Mouse (Mus musculus): ENCODE measurements around the gene Ankfy1.
"Not testable (repeated sequence)": the region's sequence is repeated elsewhere in the genome, so short reads cannot be mapped to it uniquely, and the experiment has no call there.

Gene Ankfy1

DNA sequence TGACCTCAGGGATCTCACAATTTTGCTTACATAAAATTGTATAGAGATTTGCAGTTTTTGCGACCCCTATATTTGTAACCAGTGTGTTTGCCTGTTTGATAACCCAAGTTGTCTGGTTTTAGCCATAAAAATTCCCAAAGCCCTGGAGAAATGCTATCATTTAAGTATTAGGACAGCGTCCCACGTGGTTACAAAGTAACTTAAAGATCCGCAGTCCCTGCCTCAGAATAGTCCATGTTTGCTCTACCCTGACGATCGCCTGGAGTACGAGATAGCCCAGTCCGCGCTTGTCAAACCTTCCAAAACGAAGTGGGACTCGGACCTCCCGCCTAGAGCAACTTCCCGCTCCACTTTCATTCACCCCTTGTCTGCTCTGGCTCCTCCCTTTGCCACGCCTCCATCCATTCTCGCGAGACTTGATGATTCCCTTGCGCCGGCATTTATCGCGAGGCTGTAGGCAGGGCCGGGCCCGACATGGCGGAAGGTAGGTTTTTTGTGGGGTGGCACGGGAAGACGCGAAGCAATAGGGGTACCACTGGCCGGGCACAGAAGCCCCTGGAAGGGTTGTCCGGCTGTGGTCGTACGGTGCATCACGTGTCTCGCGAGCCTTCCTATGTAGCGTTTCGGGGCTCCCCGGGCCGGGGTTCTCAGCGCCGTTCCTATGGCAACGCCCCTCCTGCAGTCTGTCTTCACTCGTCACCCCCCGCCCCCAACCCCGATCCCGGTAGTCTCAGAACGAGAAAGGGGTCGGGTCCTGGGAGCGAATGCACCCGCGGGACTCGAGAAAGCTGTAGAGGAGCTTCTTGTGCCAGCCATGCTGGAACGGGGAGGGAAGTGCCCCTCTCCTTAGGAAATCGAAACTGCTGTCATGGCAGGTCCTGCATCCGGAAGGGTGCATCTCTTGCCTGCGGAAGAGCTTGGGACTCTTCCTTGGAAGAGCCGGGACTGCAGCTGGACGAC, at the start of gene Ankfy1:
TSS of gene Ankfy1 (plus strand) at position 456 of the 960 bp plus-strand sequence.
- DNase-seq: peak; percentile 95

DNA sequence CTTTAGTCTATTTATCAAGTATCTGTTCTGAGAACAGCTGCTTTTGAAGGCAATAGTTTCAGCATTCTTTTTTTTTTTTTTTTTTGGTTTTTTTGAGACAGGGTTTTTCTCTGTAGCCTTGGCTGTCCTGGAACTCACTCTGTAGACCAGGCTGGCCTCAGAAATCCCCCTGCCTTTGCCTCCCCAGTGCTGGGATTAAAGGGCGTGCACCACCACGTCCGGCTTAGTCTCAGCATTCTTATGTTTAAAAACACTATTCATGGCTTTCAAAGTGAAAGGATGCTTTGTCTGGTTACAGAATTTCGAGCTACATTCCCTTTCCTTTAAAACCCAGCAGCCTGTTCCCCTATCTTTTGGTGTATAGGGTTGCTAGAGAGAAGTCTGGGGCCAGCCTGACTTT, 47.1 kb upstream of the Ankfy1 start:
- DNase-seq: no peak

DNA sequence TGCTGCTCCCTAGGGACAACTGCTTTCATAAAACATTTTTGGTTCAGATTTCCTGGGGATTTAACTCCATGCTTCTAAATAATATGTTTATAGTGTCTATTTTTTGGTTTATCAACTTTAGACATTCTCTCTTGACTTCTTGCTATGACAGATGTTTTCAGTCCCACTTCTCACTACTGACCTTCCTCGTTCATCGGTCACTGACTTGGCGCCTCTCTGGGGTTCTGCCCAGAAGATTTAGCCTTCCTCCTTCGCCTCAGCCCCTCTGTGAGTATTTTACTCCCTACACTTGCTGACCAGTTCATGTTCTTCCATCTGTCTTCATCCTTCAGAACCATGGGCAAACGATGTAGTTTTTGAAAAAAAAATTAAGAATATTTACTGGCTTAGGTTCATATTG, 44.4 kb upstream of the Ankfy1 start:
- no peak for DNase-seq

DNA sequence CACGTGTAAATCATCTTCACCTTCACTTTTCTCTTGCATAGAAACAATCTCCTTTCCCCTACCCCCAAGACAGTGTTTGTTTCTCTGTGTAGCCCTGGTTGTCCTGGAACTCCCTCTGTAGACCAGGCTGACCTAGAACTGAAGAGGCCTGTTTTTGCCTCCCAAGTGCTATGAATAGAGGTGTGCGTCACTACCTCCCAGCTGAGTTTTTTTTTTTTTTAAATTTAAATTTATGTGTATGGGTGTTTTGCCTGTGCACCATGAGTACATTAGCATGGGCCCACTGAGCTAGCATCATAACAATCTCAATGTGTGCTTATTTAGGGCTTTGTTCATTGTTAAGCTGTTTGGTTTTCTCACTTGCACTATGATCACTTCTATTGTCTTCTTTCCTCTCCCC, 39.5 kb upstream of the Ankfy1 start:
- peak; percentile 8 for DNase-seq

DNA sequence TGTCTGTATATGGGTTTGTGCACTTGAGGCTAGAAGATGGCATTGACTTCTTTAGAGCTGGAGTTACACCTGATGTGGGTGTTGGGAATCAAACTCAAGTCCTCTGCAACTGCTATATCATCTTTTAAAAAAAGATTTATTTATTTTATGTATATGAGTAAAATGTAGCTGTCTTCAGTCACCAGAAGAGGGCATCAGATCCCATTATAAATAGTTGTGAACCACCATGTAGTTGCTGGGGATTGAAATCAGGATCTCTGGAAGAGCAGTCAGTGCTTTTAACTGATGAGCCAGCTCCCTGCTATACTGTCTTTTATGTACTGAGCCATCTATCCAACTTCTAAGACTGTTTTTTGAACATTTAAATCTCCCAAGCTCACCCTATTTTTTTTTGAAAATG, 29.9 kb upstream of the Ankfy1 start:
- DNase-seq: no peak

DNA sequence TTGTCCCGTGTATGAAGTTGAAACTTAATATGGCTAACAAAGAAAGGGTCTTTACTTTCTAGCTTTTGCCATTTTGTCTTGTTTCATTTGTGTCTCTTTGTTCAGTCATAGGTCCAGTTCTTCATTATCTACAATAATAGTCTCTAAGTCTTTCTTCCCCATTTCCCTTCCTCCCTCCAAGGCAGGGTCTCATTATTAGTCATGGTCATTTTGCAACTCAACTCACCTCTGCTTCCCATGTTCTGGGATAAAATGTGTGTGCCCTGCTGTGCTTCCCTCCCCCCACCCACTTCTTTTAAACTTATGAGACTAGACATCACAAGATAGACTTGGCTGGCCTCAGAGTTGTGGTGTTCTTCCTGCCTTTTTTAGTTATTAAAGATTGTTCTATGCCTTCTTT, 29.4 kb upstream of the Ankfy1 start:
- DNase-seq: no peak

DNA sequence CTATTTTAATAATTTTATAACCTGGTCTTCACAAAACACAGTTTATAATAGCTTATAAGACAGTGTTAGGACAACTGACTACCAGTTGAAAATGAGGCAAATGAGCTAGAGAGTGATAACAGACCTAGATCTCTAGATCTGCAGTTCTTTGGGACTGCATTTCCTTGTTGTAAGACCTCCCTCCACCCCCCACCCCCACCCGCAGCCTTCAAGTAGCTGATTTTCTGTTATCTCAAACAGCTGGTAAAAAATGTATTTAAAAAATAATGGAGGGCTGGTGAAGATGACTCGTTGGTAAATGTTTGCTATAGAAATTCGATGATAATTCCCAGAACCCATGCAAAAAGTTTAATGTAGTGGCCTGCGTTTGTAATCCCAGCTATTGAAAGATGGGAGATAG, 25.2 kb upstream of the Ankfy1 start:
- no peak for DNase-seq

DNA sequence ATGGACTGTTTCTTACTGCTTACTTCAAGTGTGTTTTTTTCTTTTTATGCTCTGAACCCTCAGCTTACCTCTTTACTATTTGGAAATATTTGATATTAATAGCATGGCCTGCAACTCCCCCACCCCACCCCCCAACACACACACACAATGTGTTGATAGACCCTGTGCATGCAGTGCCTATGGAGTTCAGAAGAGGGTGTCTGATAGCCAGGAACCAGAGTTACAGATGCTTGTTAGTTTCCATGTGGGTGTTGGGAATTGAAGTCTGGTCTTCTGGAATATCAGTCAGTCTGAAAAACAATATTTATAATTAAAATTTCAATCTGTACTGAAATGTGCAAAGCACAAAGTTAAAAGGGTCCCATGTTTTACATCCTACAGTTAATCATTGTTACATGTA, 19.2 kb upstream of the Ankfy1 start:
- no peak for DNase-seq

DNA sequence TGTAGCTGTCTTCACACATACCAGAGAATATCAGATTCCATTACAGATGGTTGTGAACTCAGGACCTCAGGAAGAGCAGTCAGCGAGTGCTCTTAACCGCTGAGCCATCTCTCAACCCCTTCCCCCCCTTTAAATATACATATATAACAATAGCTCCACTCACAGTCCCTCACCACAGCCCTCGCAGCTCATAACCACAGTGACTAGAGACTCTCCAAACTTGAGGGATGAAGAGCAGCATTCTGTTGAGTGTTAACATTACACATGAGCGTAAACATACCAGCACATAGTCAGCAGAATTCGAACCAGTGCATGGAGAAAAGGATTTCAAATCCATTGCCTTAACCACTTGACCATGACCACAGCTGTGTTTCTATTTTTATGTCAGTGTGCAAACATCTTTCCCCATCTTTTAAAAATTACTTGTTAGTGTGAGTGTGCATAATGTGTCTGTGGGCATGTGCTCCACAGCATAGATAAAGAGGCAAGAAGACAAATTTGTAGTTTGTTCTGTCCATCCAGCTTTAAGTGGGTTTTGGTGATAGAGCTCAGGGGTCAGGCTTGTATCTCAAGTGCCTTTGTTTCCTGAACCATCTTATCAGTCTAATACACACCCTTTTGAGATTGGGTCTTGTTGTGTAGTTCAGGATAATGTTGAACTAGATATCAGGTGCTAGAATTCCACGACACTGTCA, 18.4 kb upstream of the Ankfy1 start:
- DNase-seq: no peak

DNA sequence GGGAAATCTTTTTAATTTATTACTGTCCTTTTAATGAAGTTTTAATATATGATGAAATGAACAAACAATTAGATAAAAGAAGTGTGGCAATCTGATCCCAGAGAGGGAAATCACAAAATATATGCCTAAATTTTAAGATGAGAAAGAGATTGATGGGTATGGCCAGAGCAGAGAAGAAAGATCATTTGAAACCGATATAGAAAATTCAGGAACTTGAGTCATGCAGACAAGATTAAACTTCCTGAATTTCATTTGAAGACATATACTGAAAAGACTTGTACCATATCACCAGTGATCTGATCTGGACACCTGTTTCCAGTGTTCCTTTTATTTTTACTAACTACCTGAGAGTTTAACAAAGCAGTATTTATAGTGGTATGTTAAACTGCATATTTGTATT, 17.4 kb upstream of the Ankfy1 start:
- DNase-seq: no peak

DNA sequence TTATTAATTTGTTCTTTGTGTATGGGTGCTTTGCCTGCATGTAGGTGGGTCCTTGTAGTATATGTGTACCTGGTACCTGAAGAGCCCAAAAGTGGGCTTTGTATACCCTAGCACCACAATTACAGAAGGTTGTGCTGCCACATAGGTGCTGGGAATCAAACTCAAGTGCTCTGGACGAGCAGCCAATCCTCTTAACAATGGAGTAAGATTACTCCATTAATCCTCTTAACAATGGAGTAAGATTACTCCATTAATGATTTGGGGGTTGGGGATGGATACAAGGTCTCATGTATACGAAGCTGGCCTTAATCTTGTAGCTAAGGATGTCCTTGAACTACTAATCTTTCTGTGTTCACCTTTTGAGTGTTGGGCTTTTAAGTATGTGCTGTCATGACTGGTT, 14.5 kb upstream of the Ankfy1 start:
- DNase-seq: no peak

DNA sequence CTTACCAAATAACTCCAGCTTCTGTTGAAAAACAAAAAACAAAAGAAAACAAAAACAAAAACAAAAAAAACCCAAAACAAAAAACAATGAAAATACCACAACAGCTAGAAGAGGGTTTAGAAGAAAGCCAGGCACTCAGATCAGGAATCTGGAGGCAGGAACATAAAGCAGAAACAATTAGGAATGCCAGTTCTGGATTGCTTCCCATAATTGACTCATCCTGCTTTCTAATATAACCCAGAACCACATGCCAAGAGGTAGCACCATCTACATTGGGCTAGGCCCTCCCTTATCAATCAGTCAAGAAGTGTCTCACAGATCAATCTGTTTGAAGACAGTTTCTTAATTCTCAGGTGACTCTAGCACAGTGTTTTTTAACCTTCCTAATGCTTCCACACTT, 9.1 kb upstream of the Ankfy1 start:
- DNase-seq: no peak

DNA sequence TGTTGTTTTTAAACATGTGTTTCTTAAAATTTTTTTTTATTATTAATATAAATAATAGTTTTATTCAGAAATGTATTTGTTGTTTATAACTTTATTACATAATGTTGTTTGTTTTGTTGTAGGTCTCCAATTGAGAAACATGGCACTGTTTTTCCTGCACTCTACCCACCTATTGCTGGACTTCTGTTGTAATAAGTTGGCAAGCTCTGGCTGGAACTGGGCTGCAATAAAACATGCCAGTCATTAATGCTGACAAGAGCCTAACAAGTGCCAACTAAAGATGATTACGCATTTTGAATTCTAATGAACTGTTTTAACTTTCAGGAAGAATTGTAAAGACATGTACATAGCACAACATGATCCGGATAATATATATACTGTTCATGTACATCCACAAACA, 6.4 kb upstream of the Ankfy1 start:
- DNase-seq: no peak

DNA sequence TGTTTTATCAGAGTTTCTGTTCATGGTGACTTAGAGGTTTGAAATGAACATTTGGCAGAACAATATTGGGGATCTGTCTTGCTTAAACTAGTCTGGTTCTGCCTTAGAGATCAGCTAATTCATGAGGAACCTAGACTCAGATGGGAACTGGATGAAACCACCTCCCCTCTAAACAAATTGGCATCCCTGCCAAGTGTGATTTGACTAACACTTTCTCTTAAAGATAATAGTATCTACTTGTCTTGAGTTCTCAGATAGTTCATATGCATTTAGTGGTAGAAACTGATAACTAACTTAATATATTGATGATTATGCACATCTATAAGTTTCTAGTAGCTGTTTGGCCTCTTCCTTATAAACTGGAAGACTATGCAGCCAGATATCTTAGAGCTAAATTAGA, 3.1 kb upstream of the Ankfy1 start:
- DNase-seq: no peak

DNA sequence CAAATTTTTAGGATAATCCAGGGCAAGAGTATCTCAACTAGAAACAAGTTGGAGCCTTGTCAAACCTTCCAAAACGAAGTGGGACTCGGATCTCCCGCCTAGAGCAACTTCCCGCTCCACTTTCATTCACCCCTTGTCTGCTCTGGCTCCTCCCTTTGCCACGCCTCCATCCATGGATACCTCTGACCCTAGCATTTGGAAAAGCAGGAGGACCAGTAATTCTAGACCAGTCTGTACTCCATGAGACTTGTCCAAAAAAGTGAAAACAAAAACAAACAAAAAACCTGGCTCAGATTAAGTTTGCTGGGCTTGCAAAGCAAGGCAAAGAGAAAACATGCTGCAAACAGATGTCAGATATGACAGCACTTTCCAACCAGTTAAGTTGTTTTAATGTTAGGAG, 1.6 kb upstream of the Ankfy1 start:
- DNase-seq: no peak

DNA sequence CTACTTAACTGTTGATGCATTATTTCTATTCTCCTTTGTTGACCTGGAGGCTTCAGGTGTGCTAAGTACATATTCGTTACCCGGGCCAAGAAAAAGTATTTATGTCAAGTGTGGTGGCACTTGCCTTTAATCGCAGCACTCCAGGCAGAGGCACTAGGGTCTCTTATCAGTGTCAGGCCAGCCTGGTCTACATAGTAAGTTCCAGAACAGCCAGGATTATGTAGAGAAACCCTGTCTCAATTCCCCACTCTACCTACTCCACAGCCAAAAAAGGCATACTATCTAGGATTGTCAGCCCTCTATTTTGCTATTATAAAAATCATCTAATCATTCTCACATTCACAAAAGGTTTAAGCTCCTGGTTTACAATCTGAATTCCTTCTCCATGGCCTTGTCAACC, 691 bp upstream of the Ankfy1 start:
- DNase-seq: no peak

DNA sequence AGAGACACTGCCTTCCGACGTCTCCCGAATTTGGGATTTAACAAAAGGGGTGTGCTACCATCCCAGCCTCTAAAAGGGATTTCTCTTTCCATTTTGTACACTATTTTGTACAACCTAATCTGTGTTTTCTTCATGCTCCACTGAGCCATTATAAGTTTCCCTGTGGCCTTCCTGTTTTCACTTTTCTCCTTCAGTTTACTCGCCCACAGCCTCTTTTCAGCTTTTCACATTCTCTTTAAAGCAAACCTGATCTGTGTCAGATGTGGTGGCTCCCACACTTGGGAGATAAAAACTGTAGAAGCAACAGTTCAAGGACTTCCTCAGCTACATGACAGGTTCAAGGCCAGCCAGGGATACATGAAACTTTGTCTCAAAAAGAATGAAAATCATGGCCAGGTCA, 2.5 kb downstream of the Ankfy1 start:
- DNase-seq: no peak

DNA sequence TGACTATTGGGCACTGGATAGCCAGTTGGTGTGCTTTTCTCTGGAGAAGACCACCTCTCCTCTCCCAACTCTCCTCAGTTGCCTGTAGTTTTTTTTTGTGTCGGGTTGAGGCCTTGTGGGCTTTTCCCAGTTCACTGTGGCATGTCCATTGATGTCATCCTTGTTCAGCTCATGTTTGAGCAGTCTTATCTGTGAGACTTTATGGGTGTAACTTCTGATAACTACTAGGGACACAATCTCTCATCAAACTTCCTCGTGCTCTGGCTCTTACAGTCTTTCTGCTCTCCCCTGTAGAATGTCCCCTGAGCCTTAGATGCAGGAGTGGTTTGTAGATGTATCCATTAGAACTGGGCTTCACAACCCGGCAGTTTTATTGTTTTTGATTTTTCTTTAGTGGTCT, 5.2 kb downstream of the Ankfy1 start:
- DNase-seq: no peak

DNA sequence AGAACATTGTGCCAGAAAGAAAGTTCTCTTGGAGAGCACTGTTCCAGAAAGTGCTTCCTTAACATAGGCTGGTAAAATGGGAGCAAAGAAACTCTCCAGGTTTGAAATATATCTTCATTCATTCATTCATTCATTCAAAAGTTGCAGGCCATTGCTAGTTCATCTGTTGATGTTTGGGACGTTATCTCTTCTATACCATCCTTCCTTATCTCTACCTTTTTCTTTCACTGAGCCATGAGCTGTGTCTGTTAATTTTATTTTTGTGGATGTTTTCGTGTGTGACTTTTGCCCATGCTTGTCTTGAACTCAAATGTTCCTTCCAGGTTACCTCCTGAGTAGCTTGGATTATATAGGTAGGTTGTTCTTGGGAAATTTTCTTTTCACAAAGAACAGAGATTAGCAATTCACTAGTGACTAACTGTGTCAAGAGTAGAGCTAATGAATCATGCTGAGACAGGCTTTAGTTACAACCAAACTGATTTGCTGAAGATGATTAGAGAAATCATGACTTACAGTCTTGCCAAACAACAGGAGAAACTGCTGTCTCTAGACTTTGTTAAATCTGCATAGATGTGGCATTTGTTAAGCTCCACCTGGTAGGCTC, 6.7 kb downstream of the Ankfy1 start:
- DNase-seq: no peak

DNA sequence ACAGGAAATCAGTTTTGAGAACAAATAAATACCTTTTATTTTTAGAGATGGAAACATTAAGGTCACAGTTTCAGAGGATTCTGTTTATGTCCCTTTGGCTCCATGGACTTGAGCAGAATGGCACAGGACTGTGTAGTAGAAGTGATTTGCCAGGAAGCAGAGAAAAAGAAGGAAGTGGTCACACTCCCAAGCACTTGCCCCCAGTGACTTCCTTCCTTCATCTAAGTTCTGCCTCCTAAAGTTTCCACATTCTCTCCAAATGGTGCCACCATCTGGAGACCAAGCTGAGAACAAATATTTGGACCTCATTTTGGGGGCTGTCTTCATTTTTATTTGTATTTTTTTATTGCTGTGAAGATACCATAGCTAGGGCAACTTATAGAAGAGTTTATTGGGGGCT, 7.5 kb downstream of the Ankfy1 start:
- no peak for DNase-seq

DNA sequence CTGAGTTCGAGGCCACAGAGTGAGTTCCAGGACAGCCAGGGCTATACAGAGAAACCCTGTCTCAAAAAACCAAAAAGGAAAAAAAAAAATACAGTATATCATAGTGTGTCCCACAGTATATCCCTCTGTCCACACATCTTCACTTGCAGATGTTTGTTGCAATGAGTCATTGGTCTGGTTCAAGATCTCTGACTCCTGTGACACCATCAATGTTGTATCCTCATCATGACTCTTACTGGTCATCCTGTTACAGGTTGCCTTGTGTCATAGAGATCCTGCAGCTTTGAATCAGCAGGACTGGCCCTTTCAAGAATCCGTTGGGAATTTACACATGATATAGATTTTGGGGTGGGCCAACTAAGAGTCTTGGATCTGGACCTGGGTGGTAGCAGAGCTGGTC, 15.3 kb downstream of the Ankfy1 start:
- not testable (repeated sequence) for DNase-seq

DNA sequence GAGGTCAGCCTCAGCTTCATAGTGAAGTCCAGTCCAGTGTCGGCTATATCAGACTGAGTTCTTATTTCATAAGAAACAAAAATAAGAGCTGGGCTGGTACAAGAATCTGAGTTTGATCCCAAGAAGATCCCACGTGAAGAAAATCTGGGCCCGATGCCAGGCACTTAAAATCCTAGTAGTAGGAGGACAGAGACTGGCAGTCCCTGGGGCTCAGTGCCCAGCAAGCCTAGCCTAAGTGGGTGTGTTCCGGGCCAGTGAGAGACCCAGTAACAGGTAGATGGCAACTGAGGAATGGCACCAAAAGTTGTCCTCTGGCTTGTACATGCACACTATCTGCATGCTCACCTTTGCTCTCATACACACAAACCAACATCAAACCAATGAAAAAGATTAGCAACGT, 22.9 kb downstream of the Ankfy1 start:
- peak; percentile 73 for DNase-seq

DNA sequence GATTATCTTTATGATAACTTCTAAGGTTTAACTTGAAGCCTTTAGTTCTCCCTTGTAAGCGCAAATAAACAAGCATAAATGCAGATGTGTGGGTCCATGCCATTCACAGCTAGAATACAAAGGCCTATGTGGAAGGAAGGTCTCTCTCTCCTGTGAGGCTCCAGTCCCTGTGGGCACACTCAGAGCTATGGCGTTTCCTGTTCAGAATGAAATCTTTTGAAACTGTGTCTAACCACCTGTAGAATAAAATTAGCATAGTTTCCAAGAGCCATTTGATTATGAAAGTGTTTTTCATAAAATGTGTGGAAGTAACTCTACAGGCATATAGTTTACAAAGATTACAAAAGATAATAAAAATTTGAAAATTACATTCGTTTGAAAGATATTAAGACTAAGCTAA, 28.4 kb downstream of the Ankfy1 start:
- DNase-seq: no peak

DNA sequence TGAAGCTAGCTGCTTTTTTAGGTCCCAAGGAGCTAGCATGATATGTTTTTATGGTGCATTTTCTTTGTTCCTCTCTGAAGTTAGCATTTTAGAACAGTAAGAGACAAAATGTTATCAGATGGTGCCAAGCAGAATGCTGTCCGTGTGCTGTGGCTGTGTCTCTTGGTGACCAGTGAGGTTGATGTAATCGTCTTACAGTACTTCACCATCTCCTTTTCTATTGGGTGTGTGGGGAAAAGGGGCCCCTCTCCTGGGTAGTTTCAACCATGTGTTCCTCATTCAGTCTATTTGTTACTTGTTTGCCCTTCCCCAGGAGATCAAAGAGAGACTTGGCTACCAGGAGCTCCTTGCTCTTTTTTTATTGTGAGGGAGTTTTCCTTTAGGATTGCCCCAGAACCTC, 33.4 kb downstream of the Ankfy1 start:
- DNase-seq: no peak
